Mouse (Mus musculus): ENCODE results near the gene Vmn1r196. TPM values are rescaled to one million over a fixed set of nuclear protein-coding genes. Genes with fewer than 3 reads are reported as not detected.

Vmn1r196 gene
- total and polyA plus RNA-seq, 2 experiments from 2014 or later, result not detected

DNA sequence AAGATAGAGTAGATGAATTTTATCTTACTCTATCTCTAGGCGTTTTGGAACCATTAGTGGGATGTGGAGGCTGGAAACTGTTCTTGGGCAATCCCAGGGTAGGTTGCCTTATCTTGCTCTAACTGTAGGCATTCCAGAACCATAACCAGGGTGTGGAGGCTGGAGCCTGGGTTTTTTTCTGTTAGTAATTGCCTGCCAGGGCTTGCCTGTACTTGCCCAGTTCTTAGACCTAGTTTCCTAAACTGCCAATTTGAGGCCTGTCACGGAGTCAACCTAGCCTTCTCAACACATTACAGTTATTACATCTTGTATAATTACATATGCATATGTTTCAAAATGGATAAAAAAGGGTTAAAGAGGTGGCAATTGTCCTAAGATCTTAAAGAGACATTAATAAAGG is 27.6 kb downstream of the Vmn1r196 start:
- Histone ChIP-seq H3K27me3 (ENCODE audit: insufficient read depth, low read length) (no peaks in the 10 kb centered on the region), H3K4me3 (ENCODE audit: low read length) (no peak overlapping the region), H3K4me1 (ENCODE audit: insufficient read depth, low read length) (no peaks in the 10 kb centered on the region), H3K9me3 (ENCODE audit: low read length) (no peaks in the 10 kb centered on the region), H3K36me3 (ENCODE audit: insufficient read depth, low read length) (no peaks in the 10 kb centered on the region), H3K9ac (replicated peaks; ENCODE audit: low read length) (no peak overlapping the region), H3K27ac (no peak overlapping the region), H3K4me2 (ENCODE audit: low read depth, low read length) (no peak overlapping the region)
- TF ChIP-seq CTCF (IDR thresholded peaks at IDR 0.05; ENCODE audit: low read depth), result no peak
- ATAC-seq, result no peak
- no peak for DNase-seq (ENCODE audit: low spot score)
- WGBS, result 92% methylated on average over 2 of the region's 2 CpGs

DNA sequence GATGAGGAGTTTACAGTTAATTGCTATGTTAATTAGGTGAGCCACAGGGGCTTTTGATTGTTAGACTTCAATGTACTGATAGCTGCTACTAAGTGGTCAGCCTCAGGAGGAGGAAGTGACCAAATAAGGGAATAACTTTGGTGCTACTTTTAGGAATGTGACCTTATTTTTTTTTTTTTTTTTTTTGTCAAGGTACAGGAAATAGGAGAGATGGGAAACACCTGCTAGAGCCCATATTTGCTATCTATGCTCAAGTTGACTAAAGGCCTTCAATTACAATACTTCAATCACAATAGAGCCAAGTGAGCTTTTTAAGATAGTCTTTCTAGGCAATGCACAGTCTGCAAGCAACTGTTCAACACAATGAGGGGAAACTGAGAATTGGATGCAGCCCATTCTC is 30.4 kb downstream of the Vmn1r196 start:
- Histone ChIP-seq H3K4me1 (ENCODE audit: insufficient read depth, low read length) (no peaks in the 10 kb centered on the region), H3K36me3 (ENCODE audit: insufficient read depth, low read length) (no peaks in the 10 kb centered on the region), H3K9ac (replicated peaks; ENCODE audit: low read length) (no peak overlapping the region), H3K9me3 (ENCODE audit: low read length) (no peaks in the 10 kb centered on the region), H3K27ac (no peak overlapping the region), H3K4me2 (ENCODE audit: low read depth, low read length) (no peak overlapping the region), H3K27me3 (ENCODE audit: insufficient read depth, low read length) (no peaks in the 10 kb centered on the region), H3K4me3 (ENCODE audit: low read length) (no peak overlapping the region)
- TF ChIP-seq CTCF (IDR thresholded peaks at IDR 0.05; ENCODE audit: low read depth), result no peak
- DNase-seq (ENCODE audit: low spot score) (no peak), ATAC-seq (no peak)

GRCm38 (mm10) chr13:22324289-22324688 is 34.6 kb downstream of the Vmn1r196 start, which contains the start of gene Vmn1r197:
Vmn1r197 (plus strand) TSS chr13:22324589.
- Histone ChIP-seq H3K9me3 (ENCODE audit: low read length) (no peaks in the 10 kb centered on the region), H3K36me3 (ENCODE audit: insufficient read depth, low read length) (no peaks in the 10 kb centered on the region), H3K9ac (replicated peaks; ENCODE audit: low read length) (no peak within 1 kb of the TSS), H3K27ac (no peak within 1 kb of the TSS), H3K4me1 (ENCODE audit: insufficient read depth, low read length) (no peaks in the 10 kb centered on the region), H3K4me2 (ENCODE audit: low read depth, low read length) (no peak within 1 kb of the TSS), H3K27me3 (ENCODE audit: insufficient read depth, low read length) (no peaks in the 10 kb centered on the region), H3K4me3 (ENCODE audit: low read length) (no peak within 1 kb of the TSS)
- DNase-seq (ENCODE audit: low spot score) (no peak), ATAC-seq (no peak)
- TF ChIP-seq CTCF (IDR thresholded peaks at IDR 0.05; ENCODE audit: low read depth), result no peak

DNA sequence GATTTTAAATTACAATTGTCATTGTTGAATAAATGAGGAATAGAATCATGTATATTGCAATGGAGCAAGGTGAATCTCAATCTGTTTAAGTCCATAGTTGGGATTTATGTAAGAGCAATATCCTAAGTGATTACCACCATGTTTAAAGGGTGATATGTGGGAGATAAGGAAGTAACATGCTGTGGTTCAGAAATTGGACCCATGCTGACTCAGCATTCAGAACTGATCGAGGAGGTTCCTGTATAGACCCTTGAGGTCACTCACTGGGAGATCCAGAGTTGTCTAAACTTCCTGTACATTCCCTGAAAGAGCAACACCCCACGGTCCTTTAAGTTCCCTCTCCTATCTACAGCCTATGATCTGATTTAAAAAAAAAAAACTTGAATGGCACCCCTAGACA is 43.5 kb downstream of the Vmn1r196 start:
- no peak for TF ChIP-seq CTCF (IDR thresholded peaks at IDR 0.05; ENCODE audit: low read depth)
- no peak overlapping the region for H3K4me3 ChIP-seq (ENCODE audit: low read length)
- DNase-seq (ENCODE audit: low spot score) (no peak), ATAC-seq (no peak)
- no peaks in the 10 kb centered on the region for H3K9me3 ChIP-seq (ENCODE audit: low read length)
- WGBS, result 68% methylated on average over 2 of the region's 2 CpGs
- no peaks in the 10 kb centered on the region for H3K27me3 ChIP-seq (ENCODE audit: insufficient read depth, low read length)
- H3K36me3 ChIP-seq (ENCODE audit: insufficient read depth, low read length), result no peaks in the 10 kb centered on the region
- H3K4me2 ChIP-seq (ENCODE audit: low read depth, low read length), result no peak overlapping the region
- H3K9ac ChIP-seq (replicated peaks; ENCODE audit: low read length), result no peak overlapping the region
- H3K4me1 ChIP-seq (ENCODE audit: insufficient read depth, low read length), result no peaks in the 10 kb centered on the region
- H3K27ac ChIP-seq, result no peak overlapping the region

GRCm38 (mm10) chr13:22335565-22335964 is 45.8 kb downstream of the Vmn1r196 start:
- TF ChIP-seq CTCF (IDR thresholded peaks at IDR 0.05; ENCODE audit: low read depth), result no peak
- no peak overlapping the region for H3K27ac ChIP-seq
- ATAC-seq (no peak), DNase-seq (ENCODE audit: low spot score) (no peak)
- H3K36me3 ChIP-seq (ENCODE audit: insufficient read depth, low read length), result no peaks in the 10 kb centered on the region
- H3K27me3 ChIP-seq (ENCODE audit: insufficient read depth, low read length), result no peaks in the 10 kb centered on the region
- WGBS, result 82% methylated on average over 1 of the region's 1 CpGs
- no peak overlapping the region for H3K9ac ChIP-seq (replicated peaks; ENCODE audit: low read length)
- H3K4me1 ChIP-seq (ENCODE audit: insufficient read depth, low read length), result no peaks in the 10 kb centered on the region
- H3K4me2 ChIP-seq (ENCODE audit: low read depth, low read length), result no peak overlapping the region
- no peaks in the 10 kb centered on the region for H3K9me3 ChIP-seq (ENCODE audit: low read length)
- no peak overlapping the region for H3K4me3 ChIP-seq (ENCODE audit: low read length)

Other genes starting within 250 kb of the Vmn1r196 start
- gene Hist1h4i, start 248.6 kb upstream of the Vmn1r196 start, total RNA-seq (2014; rRNA removed), result 20.6 and 39.3 TPM in 2 replicates
- 5.1 and 5.5 TPM in 2 replicates for gene Hist1h4i, start 248.6 kb upstream of the Vmn1r196 start, polyA plus RNA-seq (2015; fragmentation: Nextera tagmentation; extraction: Ambion mirVana)
- 477 and 856 TPM in 2 replicates for gene Hist1h2ag, start 247.0 kb upstream of the Vmn1r196 start, total RNA-seq (2014; rRNA removed)
- 13.5 and 16.6 TPM in 2 replicates for gene Hist1h2ag, start 247.0 kb upstream of the Vmn1r196 start, polyA plus RNA-seq (2015; fragmentation: Nextera tagmentation; extraction: Ambion mirVana)
- 777 and 1,409 TPM in 2 replicates for gene Hist1h2bj, start 246.7 kb upstream of the Vmn1r196 start, total RNA-seq (2014; rRNA removed)
- gene Hist1h2bj, start 246.7 kb upstream of the Vmn1r196 start, polyA plus RNA-seq (2015; fragmentation: Nextera tagmentation; extraction: Ambion mirVana), result 4.2 and 6.8 TPM in 2 replicates
- gene Vmn1r188, start 205.5 kb upstream of the Vmn1r196 start, total RNA-seq (2014; rRNA removed), result not detected in 2 replicates
- not detected in 2 replicates for gene Vmn1r188, start 205.5 kb upstream of the Vmn1r196 start, polyA plus RNA-seq (2015; fragmentation: Nextera tagmentation; extraction: Ambion mirVana)
- gene Vmn1r189, start 184.1 kb upstream of the Vmn1r196 start, total RNA-seq (2014; rRNA removed), result not detected in 2 replicates
- not detected in 2 replicates for gene Vmn1r189, start 184.1 kb upstream of the Vmn1r196 start, polyA plus RNA-seq (2015; fragmentation: Nextera tagmentation; extraction: Ambion mirVana)
- not detected in 2 replicates for gene Vmn1r191, start 106.0 kb upstream of the Vmn1r196 start, total RNA-seq (2014; rRNA removed)
- gene Vmn1r191, start 106.0 kb upstream of the Vmn1r196 start, polyA plus RNA-seq (2015; fragmentation: Nextera tagmentation; extraction: Ambion mirVana), result not detected in 2 replicates
- not detected in 2 replicates for gene Vmn1r192, start 98.8 kb upstream of the Vmn1r196 start, total RNA-seq (2014; rRNA removed)
- not detected in 2 replicates for gene Vmn1r192, start 98.8 kb upstream of the Vmn1r196 start, polyA plus RNA-seq (2015; fragmentation: Nextera tagmentation; extraction: Ambion mirVana)
- gene Vmn1r193, start 66.8 kb upstream of the Vmn1r196 start, total RNA-seq (2014; rRNA removed), result not detected in 2 replicates
- not detected in 2 replicates for gene Vmn1r193, start 66.8 kb upstream of the Vmn1r196 start, polyA plus RNA-seq (2015; fragmentation: Nextera tagmentation; extraction: Ambion mirVana)
- gene Vmn1r194, start 45.7 kb upstream of the Vmn1r196 start, total RNA-seq (2014; rRNA removed), result not detected in 2 replicates
- not detected in 2 replicates for gene Vmn1r194, start 45.7 kb upstream of the Vmn1r196 start, polyA plus RNA-seq (2015; fragmentation: Nextera tagmentation; extraction: Ambion mirVana)
- gene Vmn1r195, start 19.4 kb upstream of the Vmn1r196 start, total RNA-seq (2014; rRNA removed), result not detected in 2 replicates
- not detected in 2 replicates for gene Vmn1r195, start 19.4 kb upstream of the Vmn1r196 start, polyA plus RNA-seq (2015; fragmentation: Nextera tagmentation; extraction: Ambion mirVana)
- gene Vmn1r197, start 34.7 kb downstream of the Vmn1r196 start, total RNA-seq (2014; rRNA removed), result not detected in 2 replicates
- not detected in 2 replicates for gene Vmn1r197, start 34.7 kb downstream of the Vmn1r196 start, polyA plus RNA-seq (2015; fragmentation: Nextera tagmentation; extraction: Ambion mirVana)
- not detected in 2 replicates for gene Vmn1r198, start 60.4 kb downstream of the Vmn1r196 start, total RNA-seq (2014; rRNA removed)
- not detected in 2 replicates for gene Vmn1r198, start 60.4 kb downstream of the Vmn1r196 start, polyA plus RNA-seq (2015; fragmentation: Nextera tagmentation; extraction: Ambion mirVana)
- gene Vmn1r199, start 89.9 kb downstream of the Vmn1r196 start, total RNA-seq (2014; rRNA removed), result not detected in 2 replicates
- gene Vmn1r199, start 89.9 kb downstream of the Vmn1r196 start, polyA plus RNA-seq (2015; fragmentation: Nextera tagmentation; extraction: Ambion mirVana), result not detected in 2 replicates
- gene Vmn1r200, start 100.5 kb downstream of the Vmn1r196 start, total RNA-seq (2014; rRNA removed), result not detected in 2 replicates
- gene Vmn1r200, start 100.5 kb downstream of the Vmn1r196 start, polyA plus RNA-seq (2015; fragmentation: Nextera tagmentation; extraction: Ambion mirVana), result not detected in 2 replicates
- gene Vmn1r201, start 182.0 kb downstream of the Vmn1r196 start, total RNA-seq (2014; rRNA removed), result not detected in 2 replicates
- not detected in 2 replicates for gene Vmn1r201, start 182.0 kb downstream of the Vmn1r196 start, polyA plus RNA-seq (2015; fragmentation: Nextera tagmentation; extraction: Ambion mirVana)
- gene Vmn1r202, start 215.5 kb downstream of the Vmn1r196 start, total RNA-seq (2014; rRNA removed), result not detected in 2 replicates
- gene Vmn1r202, start 215.5 kb downstream of the Vmn1r196 start, polyA plus RNA-seq (2015; fragmentation: Nextera tagmentation; extraction: Ambion mirVana), result not detected in 2 replicates
- gene Vmn1r203, start 228.2 kb downstream of the Vmn1r196 start, total RNA-seq (2014; rRNA removed), result not detected in 2 replicates
- not detected in 2 replicates for gene Vmn1r203, start 228.2 kb downstream of the Vmn1r196 start, polyA plus RNA-seq (2015; fragmentation: Nextera tagmentation; extraction: Ambion mirVana)

All from hindbrain, postnatal 0 days (tissue).